Mouse (Mus musculus) spleen, adult 2 months (tissue): ENCODE measurements around the gene Hoxb13.

Source experiments
- CTCF ChIP-seq: fragments of 200-500 bp; IDR thresholded peaks from 2 replicates; pipeline ENCODE4 v1.5.1; 2011; ENCODE audit warnings: mild to moderate bottlenecking, inconsistent platforms; ENCODE audit not compliant: insufficient read depth, insufficient read length, insufficient replicate concordance; ENCODE audit errors: extremely low read depth
- POLR2A ChIP-seq: fragments of 200-500 bp; IDR thresholded peaks from 2 replicates; pipeline ENCODE4 v1.6.1; 2011; ENCODE audit warnings: low read depth, low read length, inconsistent platforms

- TF ChIP-seq CTCF (no peak), POLR2A (no peak)
Observed at GRCm38 (mm10) chr11:96194401-96194710, 240 bp downstream of the Hoxb13 start.
